Mouse (Mus musculus): ENCODE measurements around the gene Samd13. TPM values are rescaled to one million over a fixed set of nuclear protein-coding genes. Genes with fewer than 3 reads are reported as not detected.

Samd13 gene
- polyA plus RNA-seq, 1 experiment from 2014 or later: 0.53 TPM

GRCm38 (mm10) chr3:146692547-146692946 lies 7.2 kb upstream of the Samd13 start:
- 78% methylated on average over 5 of the region's 5 CpGs for WGBS
- Histone ChIP-seq H3K27me3 (replicated peaks) (no peaks in the 10 kb centered on the region), H3K36me3 (no peaks in the 10 kb centered on the region)

GRCm38 (mm10) chr3:146687121-146687725 lies 1.8 kb upstream of the Samd13 start:
- no peaks in the 10 kb centered on the region for H3K27me3 ChIP-seq (replicated peaks)
- WGBS: 83% methylated on average over 4 of the region's 4 CpGs
- H3K27ac ChIP-seq: no peak overlapping the region
- H3K9me3 ChIP-seq: no peaks in the 10 kb centered on the region
- no peaks in the 10 kb centered on the region for H3K36me3 ChIP-seq
- H3K4me1 ChIP-seq (replicated peaks): 0 out of 2 replicates have a peak, but pooled peaks cover 5% of the 10 kb centered on the region
- H3K4me2 ChIP-seq (replicated peaks): no peak overlapping the region
- no peak overlapping the region for H3K4me3 ChIP-seq (replicated peaks)
- ATAC-seq: no peak
- H3K9ac ChIP-seq: no peak overlapping the region

More at GRCm38 (mm10) chr3:146692547-146692946, 7.2 kb upstream of the Samd13 start:
- no peak overlapping the region for H3K4me2 ChIP-seq (replicated peaks)
- no peak for ATAC-seq
- H3K9ac ChIP-seq: no peak overlapping the region
- no peak overlapping the region for H3K27ac ChIP-seq
- H3K4me1 ChIP-seq (replicated peaks): no peaks in the 10 kb centered on the region
- H3K9me3 ChIP-seq: no peaks in the 10 kb centered on the region
- H3K4me3 ChIP-seq (replicated peaks): no peak overlapping the region

GRCm38 (mm10) chr3:146686428-146686827 lies 1.0 kb upstream of the Samd13 start:
- Histone ChIP-seq H3K4me2 (replicated peaks) (no peak overlapping the region), H3K27ac (no peak overlapping the region), H3K36me3 (no peaks in the 10 kb centered on the region), H3K27me3 (replicated peaks) (no peaks in the 10 kb centered on the region), H3K4me1 (replicated peaks) (peaks cover 5% of the 10 kb centered on the region; the same call in 1 of the 2 replicates), H3K9ac (no peak overlapping the region), H3K4me3 (replicated peaks) (no peak overlapping the region), H3K9me3 (no peaks in the 10 kb centered on the region)
- WGBS: 82% methylated on average over 8 of the region's 8 CpGs
- no peak for ATAC-seq

- Histone ChIP-seq H3K9me3 (no peaks in the 10 kb centered on the region), H3K27ac (no peak overlapping the region), H3K9ac (no peak overlapping the region), H3K4me3 (replicated peaks) (no peak overlapping the region), H3K27me3 (replicated peaks) (no peaks in the 10 kb centered on the region), H3K4me2 (replicated peaks) (0 out of 2 replicates have a peak overlapping the region, but pooled peaks have one; percentile 62), H3K4me1 (replicated peaks) (peaks cover 5% of the 10 kb centered on the region; the same call in 1 of the 2 replicates), H3K36me3 (no peaks in the 10 kb centered on the region)
- ATAC-seq: no peak
- WGBS: 85% methylated on average over 2 of the region's 2 CpGs
Observed at GRCm38 (mm10) chr3:146683095-146683494, 2.3 kb downstream of the Samd13 start.

GRCm38 (mm10) chr3:146682140-146682651 lies 3.2 kb downstream of the Samd13 start:
- 0 out of 2 replicates have a peak overlapping the region, but pooled peaks have one; percentile 17 for H3K4me3 ChIP-seq (replicated peaks)
- H3K4me2 ChIP-seq (replicated peaks): peak overlapping the region; percentile 62
- 44% methylated on average over 13 of the region's 13 CpGs for WGBS
- peak; percentile 57 for ATAC-seq
- H3K9ac ChIP-seq: no peak overlapping the region
- H3K36me3 ChIP-seq: no peaks in the 10 kb centered on the region
- peaks cover 5% of the 10 kb centered on the region; the same call in 1 of the 2 replicates for H3K4me1 ChIP-seq (replicated peaks)
- H3K9me3 ChIP-seq: no peaks in the 10 kb centered on the region
- peak overlapping the region; percentile 44; the same call in 1 of the 2 replicates for H3K27ac ChIP-seq
- H3K27me3 ChIP-seq (replicated peaks): no peaks in the 10 kb centered on the region

GRCm38 (mm10) chr3:146681696-146682095 lies 3.7 kb downstream of the Samd13 start:
- WGBS: 55% methylated on average over 8 of the region's 8 CpGs
- H3K4me3 ChIP-seq (replicated peaks): no peak overlapping the region
- no peaks in the 10 kb centered on the region for H3K9me3 ChIP-seq

GRCm38 (mm10) chr3:146680625-146681024 lies 4.8 kb downstream of the Samd13 start:
- WGBS: 86% methylated on average over 13 of the region's 13 CpGs
- Histone ChIP-seq H3K9ac (no peak overlapping the region), H3K36me3 (no peaks in the 10 kb centered on the region), H3K4me1 (replicated peaks) (peaks cover 5% of the 10 kb centered on the region; the same call in 1 of the 2 replicates), H3K27me3 (replicated peaks) (no peaks in the 10 kb centered on the region), H3K4me3 (replicated peaks) (no peak overlapping the region), H3K27ac (no peak overlapping the region), H3K9me3 (no peaks in the 10 kb centered on the region), H3K4me2 (replicated peaks) (no peak overlapping the region)
- no peak for ATAC-seq

More at GRCm38 (mm10) chr3:146681696-146682095, 3.7 kb downstream of the Samd13 start:
- Histone ChIP-seq H3K9ac (no peak overlapping the region), H3K4me2 (replicated peaks) (peak overlapping the region; percentile 62), H3K27me3 (replicated peaks) (no peaks in the 10 kb centered on the region), H3K4me1 (replicated peaks) (peaks cover 5% of the 10 kb centered on the region; the same call in 1 of the 2 replicates), H3K36me3 (no peaks in the 10 kb centered on the region), H3K27ac (no peak overlapping the region)
- no peak for ATAC-seq

- H3K4me3 ChIP-seq (replicated peaks): no peak overlapping the region
- WGBS: 89% methylated on average over 16 of the region's 16 CpGs
- no peak overlapping the region for H3K27ac ChIP-seq
- ATAC-seq: no peak
- H3K36me3 ChIP-seq: no peaks in the 10 kb centered on the region
- no peak overlapping the region for H3K4me2 ChIP-seq (replicated peaks)
- H3K4me1 ChIP-seq (replicated peaks): peaks cover 2% of the 10 kb centered on the region; the same call in 1 of the 2 replicates
- no peaks in the 10 kb centered on the region for H3K9me3 ChIP-seq
- no peak overlapping the region for H3K9ac ChIP-seq
- no peaks in the 10 kb centered on the region for H3K27me3 ChIP-seq (replicated peaks)
Observed at GRCm38 (mm10) chr3:146679646-146680045, 5.7 kb downstream of the Samd13 start.

- Histone ChIP-seq H3K4me3 (replicated peaks) (no peak overlapping the region), H3K27me3 (replicated peaks) (no peaks in the 10 kb centered on the region), H3K9ac (no peak overlapping the region), H3K9me3 (no peaks in the 10 kb centered on the region), H3K4me1 (replicated peaks) (no peaks in the 10 kb centered on the region), H3K36me3 (no peaks in the 10 kb centered on the region), H3K4me2 (replicated peaks) (no peak overlapping the region), H3K27ac (no peak overlapping the region)
- no peak for ATAC-seq
- WGBS: 94% methylated on average over 4 of the region's 4 CpGs
Observed at GRCm38 (mm10) chr3:146676193-146676592, 9.2 kb downstream of the Samd13 start.

GRCm38 (mm10) chr3:146675101-146675500 lies 10.3 kb downstream of the Samd13 start:
- Histone ChIP-seq H3K9ac (no peak overlapping the region), H3K4me3 (replicated peaks) (no peak overlapping the region), H3K4me2 (replicated peaks) (no peak overlapping the region), H3K4me1 (replicated peaks) (no peaks in the 10 kb centered on the region), H3K27me3 (replicated peaks) (no peaks in the 10 kb centered on the region), H3K9me3 (no peaks in the 10 kb centered on the region), H3K27ac (no peak overlapping the region), H3K36me3 (no peaks in the 10 kb centered on the region)
- WGBS: 86% methylated on average over 1 of the region's 1 CpGs
- ATAC-seq: no peak

GRCm38 (mm10) chr3:146671121-146671520 lies 14.3 kb downstream of the Samd13 start:
- no peak overlapping the region for H3K4me2 ChIP-seq (replicated peaks)
- H3K4me1 ChIP-seq (replicated peaks): no peaks in the 10 kb centered on the region
- H3K27ac ChIP-seq: no peak overlapping the region
- H3K9ac ChIP-seq: no peak overlapping the region
- WGBS: 42% methylated on average over 2 of the region's 2 CpGs
- H3K27me3 ChIP-seq (replicated peaks): no peaks in the 10 kb centered on the region
- H3K36me3 ChIP-seq: no peaks in the 10 kb centered on the region
- ATAC-seq: no peak
- no peak overlapping the region for H3K4me3 ChIP-seq (replicated peaks)
- H3K9me3 ChIP-seq: no peaks in the 10 kb centered on the region

GRCm38 (mm10) chr3:146661907-146662306 lies 23.5 kb downstream of the Samd13 start:
- no peaks in the 10 kb centered on the region for H3K36me3 ChIP-seq
- H3K4me2 ChIP-seq (replicated peaks): no peak overlapping the region
- H3K27me3 ChIP-seq (replicated peaks): no peaks in the 10 kb centered on the region
- no peak overlapping the region for H3K27ac ChIP-seq
- no peaks in the 10 kb centered on the region for H3K4me1 ChIP-seq (replicated peaks)
- no peak for ATAC-seq
- WGBS: 79% methylated on average over 7 of the region's 7 CpGs
- H3K9me3 ChIP-seq: no peaks in the 10 kb centered on the region
- H3K9ac ChIP-seq: no peak overlapping the region
- H3K4me3 ChIP-seq (replicated peaks): no peak overlapping the region

- WGBS: 69% methylated on average over 6 of the region's 6 CpGs
- Histone ChIP-seq H3K27me3 (replicated peaks) (no peaks in the 10 kb centered on the region), H3K4me1 (replicated peaks) (no peaks in the 10 kb centered on the region), H3K9me3 (no peaks in the 10 kb centered on the region), H3K4me2 (replicated peaks) (no peak overlapping the region), H3K27ac (no peak overlapping the region), H3K36me3 (no peaks in the 10 kb centered on the region), H3K4me3 (replicated peaks) (no peak overlapping the region), H3K9ac (no peak overlapping the region)
- ATAC-seq: no peak
Observed at GRCm38 (mm10) chr3:146661001-146661400, 24.4 kb downstream of the Samd13 start.

All from intestine, embryonic 15.5 days (tissue).